ENCODE assay signal across 8 mouse cellular contexts in the genomic region with DNA sequence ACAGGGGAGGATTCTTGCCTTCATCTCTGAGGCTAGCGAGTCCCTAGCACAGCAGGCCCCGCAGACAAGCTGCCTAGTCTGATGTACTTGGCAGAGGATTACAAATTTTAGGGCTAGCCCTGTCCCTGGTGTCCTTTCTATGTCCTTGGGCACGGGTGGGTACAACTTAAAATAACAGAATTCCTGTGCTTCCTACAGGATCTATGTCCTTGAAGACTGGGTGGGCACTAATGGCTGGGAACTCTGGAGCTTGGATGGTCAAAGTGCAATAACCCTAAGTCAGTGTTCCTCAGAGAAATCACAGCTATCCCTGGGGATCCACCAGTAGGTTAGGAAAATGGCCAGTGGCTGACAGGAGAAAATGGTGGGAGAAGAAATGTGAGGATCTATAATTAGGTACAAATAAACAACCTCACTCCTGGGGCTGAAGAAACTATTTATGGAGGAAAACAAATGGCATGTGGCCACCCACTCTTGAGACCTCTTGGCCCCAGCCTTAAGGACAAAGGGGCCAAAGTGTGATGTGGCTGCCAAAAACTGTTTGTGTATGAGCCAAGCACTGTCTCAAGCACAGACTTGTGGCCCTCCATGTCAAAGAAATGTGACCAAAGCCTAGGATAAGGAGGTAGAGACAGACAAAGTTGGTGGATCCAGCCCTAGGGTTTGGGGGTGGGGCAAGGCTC. TPM values are rescaled to one million over a fixed set of nuclear protein-coding genes. Genes with fewer than 3 reads are reported as not detected.
A peak's percentile ranks its signal among the peaks of the same experiment; 100 is the strongest.
DNase-seq lines count a peak whose midpoint lies in the region; ATAC-seq and TF ChIP-seq lines count a peak whose summit lies in the region.

No protein-coding gene starts in this region.

- peaks cover 10% of the 10 kb centered on the region for H3K36me3 ChIP-seq in midbrain, embryonic 13.5 days
- H3K36me3 ChIP-seq in midbrain, embryonic 10.5 days: peaks cover 57% of the 10 kb centered on the region
- H3K36me3 ChIP-seq in hindbrain, postnatal 0 days (ENCODE audit: insufficient read depth, low read length): 0 out of 2 replicates have a peak, but pooled peaks cover 2% of the 10 kb centered on the region
- peaks cover 4% of the 10 kb centered on the region for H3K36me3 ChIP-seq in intestine, postnatal 0 days (ENCODE audit: control insufficient read depth, insufficient read depth)

- H3K27ac ChIP-seq in gastrocnemius, adult 2 months: peak overlapping the region; percentile 99
- no peak overlapping the region for H3K27ac ChIP-seq in midbrain, embryonic 13.5 days
- no peak overlapping the region for H3K27ac ChIP-seq in midbrain, embryonic 10.5 days (replicated peaks)
- H3K27ac ChIP-seq in hindbrain, postnatal 0 days: peak overlapping the region; percentile 41; the same call in 1 of the 2 replicates
- H3K27ac ChIP-seq in intestine, postnatal 0 days (ENCODE audit: low read depth, low read length): no peak overlapping the region

- TF ChIP-seq CTCF in gastrocnemius, adult 2 months (IDR thresholded peaks at IDR 0.05): no peak
- TF ChIP-seq CTCF in hindbrain, postnatal 0 days (IDR thresholded peaks at IDR 0.05; ENCODE audit: low read depth): no peak
- TF ChIP-seq CTCF in intestine, postnatal 0 days (IDR thresholded peaks at IDR 0.05; ENCODE audit: low read depth): no peak

- H3K4me3 ChIP-seq in gastrocnemius, adult 2 months: peak overlapping the region; percentile 33
- H3K4me3 ChIP-seq in midbrain, embryonic 13.5 days (replicated peaks): no peak overlapping the region
- no peak overlapping the region for H3K4me3 ChIP-seq in midbrain, embryonic 10.5 days
- H3K4me3 ChIP-seq in hindbrain, postnatal 0 days (ENCODE audit: low read length): no peak overlapping the region
- H3K4me3 ChIP-seq in intestine, postnatal 0 days (ENCODE audit: low read depth, low read length): no peak overlapping the region

- no peak for ATAC-seq in midbrain, embryonic 13.5 days
- ATAC-seq in hindbrain, postnatal 0 days: no peak
- ATAC-seq in intestine, postnatal 0 days: no peak

- peak overlapping the region; percentile 37 for H3K9ac ChIP-seq in midbrain, embryonic 13.5 days (replicated peaks)
- 0 out of 2 replicates have a peak overlapping the region, but pooled peaks have one; percentile 21 for H3K9ac ChIP-seq in hindbrain, postnatal 0 days (replicated peaks; ENCODE audit: low read length)
- no peak overlapping the region for H3K9ac ChIP-seq in intestine, postnatal 0 days (ENCODE audit: low read depth, low read length)

- H3K4me1 ChIP-seq in midbrain, embryonic 13.5 days (replicated peaks): peaks cover 65% of the 10 kb centered on the region
- H3K4me1 ChIP-seq in midbrain, embryonic 10.5 days: peaks cover 46% of the 10 kb centered on the region
- peaks cover 39% of the 10 kb centered on the region for H3K4me1 ChIP-seq in hindbrain, postnatal 0 days (ENCODE audit: insufficient read depth, low read length)
- peaks cover 23% of the 10 kb centered on the region for H3K4me1 ChIP-seq in intestine, postnatal 0 days (replicated peaks; ENCODE audit: control insufficient read depth, insufficient read depth, low read length)

- DNase-seq in gastrocnemius, adult 2 months: peak; percentile 56
- no peak for DNase-seq in gastrocnemius, postnatal 36 days
- no peak for DNase-seq in midbrain, embryonic 10.5 days (ENCODE audit: low spot score)
- DNase-seq in hindbrain, postnatal 0 days (ENCODE audit: low spot score): no peak
- DNase-seq in skeletal muscle tissue, adult 2 months (ENCODE audit: low read depth, low spot score): peak; percentile 65
- no peak for DNase-seq in B cell, adult 2 months

- no peak overlapping the region for H3K4me2 ChIP-seq in midbrain, embryonic 13.5 days (replicated peaks)
- H3K4me2 ChIP-seq in hindbrain, postnatal 0 days (ENCODE audit: low read depth, low read length): 0 out of 2 replicates have a peak overlapping the region, but pooled peaks have one; percentile 7
- H3K4me2 ChIP-seq in intestine, postnatal 0 days (replicated peaks; ENCODE audit: low read depth): no peak overlapping the region; the same call in 1 of the 2 replicates

- no peaks in the 10 kb centered on the region for H3K9me3 ChIP-seq in midbrain, embryonic 13.5 days
- no peaks in the 10 kb centered on the region for H3K9me3 ChIP-seq in midbrain, embryonic 10.5 days (replicated peaks)
- H3K9me3 ChIP-seq in hindbrain, postnatal 0 days (ENCODE audit: low read length): no peaks in the 10 kb centered on the region
- H3K9me3 ChIP-seq in intestine, postnatal 0 days (ENCODE audit: control insufficient read depth): no peaks in the 10 kb centered on the region

- no peaks in the 10 kb centered on the region for H3K27me3 ChIP-seq in midbrain, embryonic 13.5 days
- no peaks in the 10 kb centered on the region for H3K27me3 ChIP-seq in midbrain, embryonic 10.5 days (ENCODE audit: low read depth, poor library complexity, severe bottlenecking)
- H3K27me3 ChIP-seq in hindbrain, postnatal 0 days (ENCODE audit: insufficient read depth, low read length): no peaks in the 10 kb centered on the region
- H3K27me3 ChIP-seq in intestine, postnatal 0 days (replicated peaks; ENCODE audit: control insufficient read depth, insufficient read depth, low read length): no peaks in the 10 kb centered on the region

- intact Hi-C loops in gastrocnemius, adult 2 months (cut with DNase I): loop anchor here (2.0 to 5.0 kb wide), 2 partner anchors 23 to 39 kb away; a partner anchor contains a TSS
- intact Hi-C loops in gastrocnemius, postnatal 36 days (cut with DNase I): no loop called here

- 88% methylated on average over 3 of the region's 3 CpGs for WGBS in midbrain, embryonic 13.5 days
- 89% methylated on average over 3 of the region's 3 CpGs for WGBS in midbrain, embryonic 10.5 days
- WGBS in hindbrain, postnatal 0 days: 56% methylated on average over 3 of the region's 3 CpGs
- WGBS in intestine, postnatal 0 days: 78% methylated on average over 3 of the region's 3 CpGs

RNA-seq across cellular contexts. Expression of a gene that starts 4.1 kb away (rescaled TPM):
- total RNA-seq in gastrocnemius, adult 2 months (2021): 100 to 1,000 TPM; 134 to 150 TPM
- 100 to 1,000 TPM; 120 to 147 TPM for total RNA-seq in gastrocnemius, postnatal 36 days (2021)
- polyA plus RNA-seq in midbrain, embryonic 13.5 days (2015; fragmentation: Nextera tagmentation; extraction: Ambion mirVana): 534 and 547 TPM in 2 replicates
- polyA plus RNA-seq in midbrain, embryonic 10.5 days (2016; fragmentation: Nextera tagmentation; extraction: Ambion mirVana): 363 and 422 TPM in 2 replicates
- total RNA-seq in hindbrain, postnatal 0 days (2014; rRNA removed): 123 and 163 TPM in 2 replicates
- 546 and 583 TPM in 2 replicates for polyA plus RNA-seq in hindbrain, postnatal 0 days (2015; fragmentation: Nextera tagmentation; extraction: Ambion mirVana)
- 157 and 160 TPM in 2 replicates for polyA plus RNA-seq in intestine, postnatal 0 days (2015; fragmentation: Nextera tagmentation; extraction: Ambion mirVana)

RNA-seq across cellular contexts. Expression of a gene that starts 25.4 kb away (rescaled TPM):
- total RNA-seq in gastrocnemius, adult 2 months (2021): 1 to 10 TPM; 1.4 to 5.9 TPM
- 10 to 100 TPM in 1 of 2 experiments, 1 to 10 TPM in 1; 8.0 to 11.7 TPM for total RNA-seq in gastrocnemius, postnatal 36 days (2021)
- 14.3 and 17.1 TPM in 2 replicates for polyA plus RNA-seq in midbrain, embryonic 13.5 days (2015; fragmentation: Nextera tagmentation; extraction: Ambion mirVana)
- 17.7 and 20.7 TPM in 2 replicates for polyA plus RNA-seq in midbrain, embryonic 10.5 days (2016; fragmentation: Nextera tagmentation; extraction: Ambion mirVana)
- 24.0 and 24.7 TPM in 2 replicates for total RNA-seq in hindbrain, postnatal 0 days (2014; rRNA removed)
- polyA plus RNA-seq in hindbrain, postnatal 0 days (2015; fragmentation: Nextera tagmentation; extraction: Ambion mirVana): 31.9 and 37.5 TPM in 2 replicates
- 26.7 and 33.5 TPM in 2 replicates for polyA plus RNA-seq in intestine, postnatal 0 days (2015; fragmentation: Nextera tagmentation; extraction: Ambion mirVana)

RNA-seq across cellular contexts. Expression of a gene that starts 37.8 kb away (rescaled TPM):
- 10 to 100 TPM; 88.8 to 90.7 TPM for total RNA-seq in gastrocnemius, adult 2 months (2021)
- total RNA-seq in gastrocnemius, postnatal 36 days (2021): 10 to 100 TPM; 83.8 to 92.6 TPM
- 54.4 and 55.8 TPM in 2 replicates for polyA plus RNA-seq in midbrain, embryonic 13.5 days (2015; fragmentation: Nextera tagmentation; extraction: Ambion mirVana)
- 35.5 and 39.5 TPM in 2 replicates for polyA plus RNA-seq in midbrain, embryonic 10.5 days (2016; fragmentation: Nextera tagmentation; extraction: Ambion mirVana)
- total RNA-seq in hindbrain, postnatal 0 days (2014; rRNA removed): 118 and 137 TPM in 2 replicates
- 73.8 and 77.1 TPM in 2 replicates for polyA plus RNA-seq in hindbrain, postnatal 0 days (2015; fragmentation: Nextera tagmentation; extraction: Ambion mirVana)
- 51.2 and 56.0 TPM in 2 replicates for polyA plus RNA-seq in intestine, postnatal 0 days (2015; fragmentation: Nextera tagmentation; extraction: Ambion mirVana)

RNA-seq across cellular contexts. Expression of a gene that starts 54.1 kb away (rescaled TPM):
- 10 to 100 TPM; 15.7 to 24.5 TPM for total RNA-seq in gastrocnemius, adult 2 months (2021)
- total RNA-seq in gastrocnemius, postnatal 36 days (2021): 10 to 100 TPM; 15.3 to 22.5 TPM
- 28.6 and 36.2 TPM in 2 replicates for polyA plus RNA-seq in midbrain, embryonic 13.5 days (2015; fragmentation: Nextera tagmentation; extraction: Ambion mirVana)
- 24.6 and 29.4 TPM in 2 replicates for polyA plus RNA-seq in midbrain, embryonic 10.5 days (2016; fragmentation: Nextera tagmentation; extraction: Ambion mirVana)
- 33.5 and 57.2 TPM in 2 replicates for total RNA-seq in hindbrain, postnatal 0 days (2014; rRNA removed)
- 44.1 and 47.9 TPM in 2 replicates for polyA plus RNA-seq in hindbrain, postnatal 0 days (2015; fragmentation: Nextera tagmentation; extraction: Ambion mirVana)
- 14.8 and 14.9 TPM in 2 replicates for polyA plus RNA-seq in intestine, postnatal 0 days (2015; fragmentation: Nextera tagmentation; extraction: Ambion mirVana)

Comparison
In these comparisons a context has a peak if more than half of its experiments do, and no peak if none do; other contexts are left out.
1. DNase-seq: peak in gastrocnemius, adult 2 months (single experiment) and skeletal muscle tissue, adult 2 months (single experiment); none in gastrocnemius, postnatal 36 days (0 of 2), midbrain, embryonic 10.5 days (single experiment), hindbrain, postnatal 0 days (single experiment) and B cell, adult 2 months (0 of 2).
2. H3K27ac ChIP-seq: peak in gastrocnemius, adult 2 months (single experiment) and hindbrain, postnatal 0 days (single experiment); none in midbrain, embryonic 13.5 days (single experiment), midbrain, embryonic 10.5 days (single experiment) and intestine, postnatal 0 days (single experiment).